Mouse (Mus musculus) MEL (cell line): Measurements from ENCODE around the gene Tnrc18.

Source experiments
- CHD1 ChIP-seq: IDR thresholded peaks from 2 replicates; pipeline ENCODE4 v1.6.1; 2012; ENCODE audit warnings: low read depth, mild to moderate bottlenecking, inconsistent platforms, low read length, improper control_type of control experiment
- CTCF ChIP-seq, 3 experiments: IDR thresholded peaks in 2 of 3; conservative IDR thresholded peaks in 1 of 3; 2 replicates each; pipeline ENCODE4 v1.5.1; 2011 to 2012; ENCODE audit warnings: low read length in 3 of 3, low read depth in 2 of 3, mild to moderate bottlenecking in 2 of 3, improper control_type of control experiment in 1 of 3, inconsistent platforms in 1 of 3, mixed read lengths in 1 of 3, moderate library complexity in 1 of 3; ENCODE audit not compliant: control insufficient read depth in 1 of 3, insufficient read depth in 1 of 3, poor library complexity in 1 of 3, severe bottlenecking in 1 of 3
- NRF1 ChIP-seq: IDR thresholded peaks from 2 replicates; pipeline ENCODE4 v1.6.1; 2014; ENCODE audit warnings: low read depth, mild to moderate bottlenecking, inconsistent platforms, low read length, improper control_type of control experiment, moderate library complexity; ENCODE audit not compliant: poor library complexity, insufficient read depth, severe bottlenecking
- POLR2A ChIP-seq, 2 experiments: IDR thresholded peaks; 2 replicates each; pipeline ENCODE4 v1.6.1; 2011 to 2012; ENCODE audit warnings: low read length in 2 of 2, mild to moderate bottlenecking in 2 of 2, control low read depth in 1 of 2, improper control_type of control experiment in 1 of 2, low read depth in 1 of 2, moderate library complexity in 1 of 2; ENCODE audit not compliant: control insufficient read depth in 1 of 2, insufficient read depth in 1 of 2, poor library complexity in 1 of 2
- ZNF384 ChIP-seq: IDR thresholded peaks from 2 replicates; pipeline ENCODE4 v1.6.1; 2012; ENCODE audit warnings: low read depth, mild to moderate bottlenecking, inconsistent platforms, low read length, improper control_type of control experiment

DNA sequence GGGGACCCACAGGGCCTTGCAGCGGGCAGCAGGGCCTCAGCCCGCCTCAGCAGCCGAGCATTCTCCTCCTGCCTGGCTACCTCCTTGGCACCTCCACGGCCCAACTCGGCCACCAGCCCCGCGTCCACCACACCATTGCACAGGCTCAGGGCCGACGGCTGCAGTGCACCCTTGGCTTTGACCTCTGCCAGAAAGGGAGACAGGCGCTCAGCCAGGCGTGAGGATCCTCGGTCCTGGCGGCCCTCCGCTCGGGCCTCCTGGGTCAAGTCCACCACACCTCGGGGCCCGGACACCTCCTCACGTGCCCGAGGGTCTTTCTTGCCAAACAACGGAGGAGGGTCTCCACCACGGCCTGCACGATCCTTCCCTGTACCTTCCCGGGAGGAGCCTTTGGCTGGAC lies 29.2 kb downstream of the Tnrc18 start:
- TF ChIP-seq CTCF (IDR thresholded peaks at IDR 0.05 in 2 of 3, conservative IDR thresholded peaks at IDR 0.05 in 1 of 3; ENCODE audit: control insufficient read depth in 1 of 3, insufficient read depth in 1 of 3, low read depth in 2 of 3, low read length in 3 of 3, poor library complexity in 1 of 3, severe bottlenecking in 1 of 3) = no peak
- TF ChIP-seq ZNF384 = no peak
- TF ChIP-seq CHD1 = no peak
- no peak for TF ChIP-seq NRF1
- no peak for TF ChIP-seq POLR2A (IDR thresholded peaks at IDR 0.05; ENCODE audit: control insufficient read depth in 1 of 2, insufficient read depth in 1 of 2, low read depth in 1 of 2, low read length in 2 of 2, poor library complexity in 1 of 2)
